Mouse (Mus musculus) C2C12 (cell line): ENCODE measurements around the gene Rasd2.

Source experiments
- CEBPB ChIP-seq: IDR thresholded peaks from one replicate; pipeline ENCODE4 v1.6.1; 2011; ENCODE audit warnings: low read depth, mild to moderate bottlenecking, control low read depth, moderate library complexity
- CTCF ChIP-seq: IDR thresholded peaks from one replicate; pipeline ENCODE4 v1.5.1; 2011; ENCODE audit not compliant: control insufficient read depth, insufficient read depth, insufficient read length
- FOSL1 ChIP-seq: IDR thresholded peaks from one replicate; pipeline ENCODE4 v1.8.0; 2011; ENCODE audit warnings: mild to moderate bottlenecking, low read length; ENCODE audit not compliant: poor library complexity, insufficient read depth, severe bottlenecking
- MAX ChIP-seq: IDR thresholded peaks from one replicate; pipeline ENCODE4 v1.6.1; 2011; ENCODE audit warnings: mild to moderate bottlenecking, control low read depth
- MYOD1 ChIP-seq: IDR thresholded peaks from one replicate; pipeline ENCODE4 v1.6.1; 2011; ENCODE audit warnings: low read depth; ENCODE audit not compliant: control insufficient read depth, insufficient read length
- MYOG ChIP-seq: IDR thresholded peaks from one replicate; pipeline ENCODE4 v1.6.1; 2011; ENCODE audit not compliant: control insufficient read depth, insufficient read length; ENCODE audit errors: extremely low read depth
- USF1 ChIP-seq: IDR thresholded peaks from one replicate; pipeline ENCODE4 v1.6.1; 2011; ENCODE audit warnings: low read depth, mild to moderate bottlenecking, control low read depth, moderate library complexity

DNA sequence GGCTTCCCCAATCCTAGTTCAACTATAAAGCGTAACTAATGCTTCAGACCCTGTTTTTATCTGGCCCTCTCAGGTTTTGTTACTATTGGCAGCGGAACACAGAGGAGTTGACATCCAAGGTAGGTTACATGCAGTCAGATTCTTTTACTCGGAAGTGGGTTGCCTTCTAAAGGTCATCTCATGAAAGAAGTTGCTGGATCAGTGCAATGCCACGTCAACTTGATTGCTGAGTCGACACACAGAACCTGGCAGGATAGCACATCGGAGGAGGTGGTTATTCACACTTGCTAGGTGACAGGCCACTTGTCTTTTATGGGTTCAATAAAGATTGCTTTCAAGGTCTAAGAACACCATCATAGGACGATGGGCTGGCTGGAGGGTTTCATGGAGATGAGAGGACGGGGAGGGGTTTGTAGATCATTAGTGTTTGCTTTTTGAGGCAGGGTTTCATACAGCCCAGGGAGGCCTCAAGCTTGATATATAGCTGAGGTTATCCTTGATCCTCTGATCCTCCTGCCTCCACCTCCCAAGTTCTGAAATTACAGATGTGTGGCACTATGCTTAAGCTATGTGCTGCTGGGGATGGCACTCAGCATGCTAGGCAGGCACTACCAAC lies 11.6 kb upstream of the Rasd2 start:
- TF ChIP-seq CTCF: no peak
- no peak for TF ChIP-seq USF1
- no peak for TF ChIP-seq CEBPB
- no peak for TF ChIP-seq FOSL1
- TF ChIP-seq MYOD1: no peak
- no peak for TF ChIP-seq MAX
- TF ChIP-seq MYOG: no peak
